Mouse (Mus musculus): ENCODE results near the gene Klf6. TPM values are rescaled to one million over a fixed set of nuclear protein-coding genes. Genes with fewer than 3 reads are reported as not detected.
A peak's percentile ranks its signal among the peaks of the same experiment; 100 is the strongest.

The Klf6 gene
- total and polyA plus RNA-seq, 2 experiments from 2014 or later = 87.1 to 146 TPM

DNA sequence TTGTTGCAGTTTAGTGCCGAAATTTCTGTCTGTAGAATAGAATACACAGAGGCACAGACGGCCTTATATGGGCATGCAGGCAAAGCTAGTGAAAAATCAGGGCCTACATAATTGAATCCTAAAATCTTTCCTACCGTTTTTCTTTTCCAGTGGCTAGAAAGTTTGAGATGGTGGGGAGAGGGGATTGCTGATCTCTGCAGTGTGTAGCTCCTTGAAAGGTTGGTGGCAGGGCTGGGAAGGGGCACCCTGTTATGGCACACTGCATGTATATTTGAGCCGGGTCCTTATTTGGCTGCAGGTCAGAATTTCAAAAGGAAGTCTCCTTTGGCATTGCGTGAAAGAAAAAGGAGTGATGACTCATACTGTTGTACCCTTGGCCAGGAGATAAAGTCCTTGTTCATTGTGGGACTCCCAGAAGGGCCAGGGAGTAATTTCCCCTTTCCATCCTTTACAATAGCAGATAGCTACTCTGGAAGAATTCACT, 2.2 kb downstream of the Klf6 start:
- H3K9me3 ChIP-seq (ENCODE audit: low read length) = no peaks in the 10 kb centered on the region
- peak overlapping the region; percentile 59 for H3K4me2 ChIP-seq (ENCODE audit: low read depth)
- TF ChIP-seq CTCF (IDR thresholded peaks at IDR 0.05; ENCODE audit: low read depth) = no peak
- peaks cover 10% of the 10 kb centered on the region for H3K4me1 ChIP-seq (ENCODE audit: insufficient read depth)
- peak overlapping the region; percentile 90 for H3K4me3 ChIP-seq (ENCODE audit: low read depth, low read length)
- peak overlapping the region; percentile 89 for H3K27ac ChIP-seq (ENCODE audit: low read depth, low read length)
- no peak for ATAC-seq
- peak; percentile 67 for DNase-seq
- H3K36me3 ChIP-seq (ENCODE audit: insufficient read depth) = peaks cover 36% of the 10 kb centered on the region
- H3K9ac ChIP-seq = peak overlapping the region; percentile 67
- WGBS = 4% methylated on average over 5 of the region's 5 CpGs
- H3K27me3 ChIP-seq (ENCODE audit: insufficient read depth, low read length) = no peaks in the 10 kb centered on the region

DNA sequence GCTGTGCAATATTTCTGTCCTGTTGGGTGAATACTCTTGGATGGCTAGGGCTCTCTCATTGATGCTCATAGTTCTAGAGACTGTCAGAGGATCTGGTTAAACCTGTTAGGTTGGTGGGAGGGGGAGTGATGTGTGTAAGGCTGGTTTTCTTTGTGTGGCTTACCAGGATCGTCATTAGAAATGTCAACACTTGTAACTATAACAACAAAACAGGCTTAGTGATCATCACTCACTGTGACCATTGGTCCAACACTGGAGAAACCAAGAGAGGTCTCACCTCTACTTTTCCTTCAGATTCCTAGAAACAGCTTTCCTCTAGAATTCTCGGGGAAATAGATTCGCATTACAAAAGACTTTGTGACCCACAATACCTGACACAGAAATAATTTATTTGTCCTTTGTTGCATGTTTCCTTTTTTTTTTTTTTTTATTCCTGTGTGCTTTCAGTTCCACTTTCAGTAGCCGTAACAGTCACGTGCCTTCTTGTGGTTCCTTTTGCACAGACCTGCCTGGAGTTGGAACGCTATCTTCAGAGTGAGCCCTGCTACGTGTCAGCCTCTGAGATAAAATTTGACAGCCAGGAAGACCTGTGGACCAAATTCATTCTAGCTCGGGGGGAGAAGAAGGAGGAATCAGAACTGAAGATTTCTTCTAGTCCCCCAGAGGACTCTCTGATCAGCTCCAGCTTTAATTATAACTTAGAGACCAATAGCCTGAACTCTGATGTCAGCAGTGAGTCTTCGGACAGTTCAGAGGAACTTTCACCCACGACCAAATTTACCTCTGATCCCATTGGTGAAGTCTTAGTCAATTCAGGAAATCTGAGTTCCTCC, 3.2 kb downstream of the Klf6 start:
- no peak for ATAC-seq
- WGBS = 58% methylated on average over 10 of the region's 10 CpGs
- TF ChIP-seq CTCF (IDR thresholded peaks at IDR 0.05; ENCODE audit: low read depth) = no peak

DNA sequence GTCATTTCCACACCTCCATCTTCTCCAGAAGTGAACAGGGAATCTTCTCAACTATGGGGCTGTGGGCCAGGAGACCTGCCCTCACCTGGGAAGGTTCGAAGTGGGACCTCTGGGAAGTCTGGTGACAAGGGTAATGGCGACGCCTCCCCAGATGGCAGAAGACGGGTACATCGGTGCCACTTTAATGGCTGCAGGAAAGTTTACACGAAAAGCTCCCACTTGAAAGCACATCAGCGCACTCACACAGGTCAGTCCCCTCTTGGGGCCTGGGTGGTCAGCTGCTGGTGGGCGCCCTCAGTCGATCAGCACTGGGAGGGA, 3.8 kb downstream of the Klf6 start:
- Histone ChIP-seq H3K4me1 (ENCODE audit: insufficient read depth) (peaks cover 10% of the 10 kb centered on the region), H3K27ac (ENCODE audit: low read depth, low read length) (no peak overlapping the region), H3K27me3 (ENCODE audit: insufficient read depth, low read length) (no peaks in the 10 kb centered on the region), H3K9ac (peak overlapping the region; percentile 57; the same call in 1 of the 2 replicates), H3K36me3 (ENCODE audit: insufficient read depth) (peaks cover 39% of the 10 kb centered on the region), H3K4me3 (ENCODE audit: low read depth, low read length) (peak overlapping the region; percentile 90), H3K9me3 (ENCODE audit: low read length) (no peaks in the 10 kb centered on the region), H3K4me2 (ENCODE audit: low read depth) (peak overlapping the region; percentile 59)
- DNase-seq (no peak), ATAC-seq (no peak)
- TF ChIP-seq CTCF (IDR thresholded peaks at IDR 0.05; ENCODE audit: low read depth) = no peak
- WGBS = 91% methylated on average over 9 of the region's 9 CpGs

More for the DNA sequence above, 3.2 kb downstream of the Klf6 start:
- H3K27ac ChIP-seq (ENCODE audit: low read depth, low read length) = peak overlapping the region; percentile 52; the same call in 1 of the 2 replicates
- no peaks in the 10 kb centered on the region for H3K27me3 ChIP-seq (ENCODE audit: insufficient read depth, low read length)
- H3K4me3 ChIP-seq (ENCODE audit: low read depth, low read length) = peak overlapping the region; percentile 90
- peak; percentile 55 for DNase-seq
- peak overlapping the region; percentile 57 for H3K9ac ChIP-seq
- no peaks in the 10 kb centered on the region for H3K9me3 ChIP-seq (ENCODE audit: low read length)
- H3K4me1 ChIP-seq (ENCODE audit: insufficient read depth) = peaks cover 10% of the 10 kb centered on the region
- H3K36me3 ChIP-seq (ENCODE audit: insufficient read depth) = peaks cover 39% of the 10 kb centered on the region
- H3K4me2 ChIP-seq (ENCODE audit: low read depth) = peak overlapping the region; percentile 59

DNA sequence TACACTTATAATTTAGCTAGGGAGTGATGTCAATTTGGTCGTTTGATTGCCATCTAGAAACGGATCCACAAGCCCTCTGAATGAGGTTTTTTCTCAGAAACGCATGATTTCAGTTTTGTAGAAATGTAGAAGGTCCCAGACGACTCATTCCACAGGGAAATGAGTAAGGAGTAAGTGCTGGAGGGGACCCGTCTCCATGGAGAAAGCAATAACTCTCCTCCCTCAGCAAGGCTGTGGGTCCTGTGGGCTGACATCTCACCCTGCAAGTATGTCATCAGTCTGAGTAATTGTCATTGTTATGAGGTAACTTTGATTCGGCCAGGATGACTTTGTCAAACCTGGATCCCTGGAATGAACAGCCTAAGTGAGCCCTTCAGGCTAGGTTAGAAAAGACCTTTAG, 4.8 kb downstream of the Klf6 start:
- Histone ChIP-seq H3K9me3 (ENCODE audit: low read length) (no peaks in the 10 kb centered on the region), H3K27me3 (ENCODE audit: insufficient read depth, low read length) (no peaks in the 10 kb centered on the region), H3K9ac (0 out of 2 replicates have a peak overlapping the region, but pooled peaks have one; percentile 57), H3K36me3 (ENCODE audit: insufficient read depth) (peaks cover 39% of the 10 kb centered on the region), H3K27ac (ENCODE audit: low read depth, low read length) (no peak overlapping the region), H3K4me2 (ENCODE audit: low read depth) (peak overlapping the region; percentile 59), H3K4me3 (ENCODE audit: low read depth, low read length) (peak overlapping the region; percentile 90; the same call in 1 of the 2 replicates), H3K4me1 (ENCODE audit: insufficient read depth) (peaks cover 10% of the 10 kb centered on the region)
- no peak for TF ChIP-seq CTCF (IDR thresholded peaks at IDR 0.05; ENCODE audit: low read depth)
- no peak for ATAC-seq
- WGBS = 87% methylated on average over 6 of the region's 6 CpGs
- no peak for DNase-seq

DNA sequence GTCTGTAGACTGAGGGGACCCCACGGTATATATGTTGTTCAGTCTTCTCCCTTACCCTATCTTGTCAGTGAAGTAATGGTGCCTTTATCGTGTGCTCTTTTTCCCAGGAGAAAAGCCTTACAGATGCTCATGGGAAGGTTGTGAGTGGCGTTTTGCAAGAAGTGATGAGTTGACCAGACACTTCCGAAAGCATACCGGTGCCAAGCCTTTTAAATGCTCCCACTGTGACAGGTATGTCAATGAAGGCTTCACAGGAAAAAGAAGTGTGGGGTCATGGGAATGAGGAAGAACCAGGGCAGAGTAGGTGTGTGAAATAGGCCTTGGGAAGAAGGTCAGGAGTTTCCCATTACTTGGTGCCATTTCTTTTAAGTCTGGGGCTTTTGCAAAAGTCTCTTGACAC, 5.2 kb downstream of the Klf6 start:
- DNase-seq (no peak), ATAC-seq (no peak)
- Histone ChIP-seq H3K36me3 (ENCODE audit: insufficient read depth) (peaks cover 39% of the 10 kb centered on the region), H3K9ac (0 out of 2 replicates have a peak overlapping the region, but pooled peaks have one; percentile 6), H3K4me1 (ENCODE audit: insufficient read depth) (peaks cover 10% of the 10 kb centered on the region), H3K9me3 (ENCODE audit: low read length) (no peaks in the 10 kb centered on the region), H3K4me3 (ENCODE audit: low read depth, low read length) (no peak overlapping the region), H3K27me3 (ENCODE audit: insufficient read depth, low read length) (no peaks in the 10 kb centered on the region), H3K4me2 (ENCODE audit: low read depth) (peak overlapping the region; percentile 59), H3K27ac (ENCODE audit: low read depth, low read length) (no peak overlapping the region)
- TF ChIP-seq CTCF (IDR thresholded peaks at IDR 0.05; ENCODE audit: low read depth) = no peak
- WGBS = 93% methylated on average over 5 of the region's 5 CpGs

DNA sequence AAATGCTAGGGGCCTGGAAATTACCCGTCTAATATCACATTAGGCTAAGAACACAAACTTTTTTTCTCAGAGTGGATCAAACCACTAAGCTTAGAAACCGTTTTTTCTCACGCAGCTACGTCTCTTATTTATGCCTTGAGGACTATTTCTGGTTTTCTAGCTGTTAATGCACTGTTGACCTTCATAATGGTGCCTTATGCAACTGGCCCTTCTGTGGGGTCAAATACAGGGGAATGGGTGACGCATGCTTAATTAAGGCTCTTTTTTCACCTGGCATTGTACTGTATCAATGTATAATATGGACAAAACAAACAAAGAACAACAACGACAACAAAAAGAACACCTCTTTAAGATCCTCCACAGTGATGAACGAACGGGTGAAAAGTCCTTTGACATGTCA, 7.1 kb downstream of the Klf6 start:
- no peak overlapping the region for H3K4me3 ChIP-seq (ENCODE audit: low read depth, low read length)
- H3K27me3 ChIP-seq (ENCODE audit: insufficient read depth, low read length) = no peaks in the 10 kb centered on the region
- no peak for ATAC-seq
- H3K27ac ChIP-seq (ENCODE audit: low read depth, low read length) = no peak overlapping the region
- H3K36me3 ChIP-seq (ENCODE audit: insufficient read depth) = peaks cover 39% of the 10 kb centered on the region
- H3K4me2 ChIP-seq (ENCODE audit: low read depth) = no peak overlapping the region
- WGBS = 67% methylated on average over 8 of the region's 8 CpGs
- DNase-seq = no peak
- no peak for TF ChIP-seq CTCF (IDR thresholded peaks at IDR 0.05; ENCODE audit: low read depth)
- H3K9ac ChIP-seq = no peak overlapping the region
- H3K4me1 ChIP-seq (ENCODE audit: insufficient read depth) = peaks cover 10% of the 10 kb centered on the region
- no peaks in the 10 kb centered on the region for H3K9me3 ChIP-seq (ENCODE audit: low read length)

DNA sequence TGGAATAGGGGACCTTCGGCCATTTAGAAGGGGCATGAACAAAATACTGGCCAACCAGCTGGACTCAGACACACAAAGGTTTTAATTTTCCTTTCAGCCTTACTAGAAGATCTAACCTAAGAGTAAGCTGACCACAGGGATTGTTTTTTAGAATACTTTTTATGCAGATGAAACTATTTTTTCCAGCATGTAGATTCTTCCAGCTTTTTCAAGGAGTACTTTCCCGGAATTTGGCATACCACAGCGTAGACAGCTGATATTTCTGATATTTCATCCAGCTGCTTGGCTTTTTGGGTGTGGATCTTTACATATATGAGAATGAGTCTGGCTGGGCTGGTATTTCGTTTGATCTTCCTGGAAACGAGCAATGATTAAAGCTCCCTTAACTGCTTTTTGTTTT, 8.2 kb downstream of the Klf6 start:
- ATAC-seq (no peak), DNase-seq (no peak)
- 29% methylated on average over 5 of the region's 5 CpGs for WGBS
- Histone ChIP-seq H3K9ac (no peak overlapping the region), H3K4me2 (ENCODE audit: low read depth) (no peak overlapping the region), H3K9me3 (ENCODE audit: low read length) (no peaks in the 10 kb centered on the region), H3K4me1 (ENCODE audit: insufficient read depth) (peaks cover 10% of the 10 kb centered on the region), H3K4me3 (ENCODE audit: low read depth, low read length) (no peak overlapping the region), H3K27ac (ENCODE audit: low read depth, low read length) (no peak overlapping the region), H3K36me3 (ENCODE audit: insufficient read depth) (peaks cover 39% of the 10 kb centered on the region), H3K27me3 (ENCODE audit: insufficient read depth, low read length) (no peaks in the 10 kb centered on the region)
- no peak for TF ChIP-seq CTCF (IDR thresholded peaks at IDR 0.05; ENCODE audit: low read depth)
